Mouse (Mus musculus): ENCODE results near the gene Sh3bp1. TPM values are rescaled to one million over a fixed set of nuclear protein-coding genes. Genes with fewer than 3 reads are reported as not detected.

The Sh3bp1 gene
- polyA plus RNA-seq, 1 experiment, result 26.2 TPM

GRCm38 (mm10) chr15:78925129-78925528 lies 25.6 kb downstream of the Sh3bp1 start:
- no peak for TF ChIP-seq POLR2A (IDR thresholded peaks at IDR 0.05; ENCODE audit: low read depth, low read length)
- no peak for TF ChIP-seq CTCF (conservative IDR thresholded peaks at IDR 0.05; ENCODE audit: insufficient read depth, insufficient read length, low read depth, low read length)
- peak; percentile 69 for DNase-seq
- H3K4me3 ChIP-seq (ENCODE audit: insufficient read depth, low read depth, low read length), result no peak overlapping the region
- 41% methylated on average over 8 of the region's 8 CpGs for WGBS
- peaks cover 21% of the 10 kb centered on the region for H3K4me1 ChIP-seq (ENCODE audit: control insufficient read depth, insufficient read depth, low read length)
- H3K27ac ChIP-seq (ENCODE audit: insufficient read depth, low read depth, low read length), result 0 out of 2 replicates have a peak overlapping the region, but pooled peaks have one; percentile 1
- H3K27me3 ChIP-seq (replicated peaks; ENCODE audit: control insufficient read depth, insufficient read depth, low read length), result no peaks in the 10 kb centered on the region
- no peaks in the 10 kb centered on the region for H3K36me3 ChIP-seq (ENCODE audit: control insufficient read depth, insufficient read depth, low read length)

GRCm38 (mm10) chr15:78926021-78926919 lies 26.7 kb downstream of the Sh3bp1 start, which contains the start of gene Lgals1:
Gene Lgals1 (plus strand): TSS chr15:78926725.
- peaks cover 21% of the 10 kb centered on the region for H3K4me1 ChIP-seq (ENCODE audit: control insufficient read depth, insufficient read depth, low read length)
- TF ChIP-seq POLR2A (IDR thresholded peaks at IDR 0.05; ENCODE audit: low read depth, low read length) (peak; percentile 10), CTCF (conservative IDR thresholded peaks at IDR 0.05; ENCODE audit: insufficient read depth, insufficient read length, low read depth, low read length) (no peak)
- peak; percentile 97 for DNase-seq
- WGBS, result 16% methylated on average over 20 of the region's 20 CpGs
- H3K36me3 ChIP-seq (ENCODE audit: control insufficient read depth, insufficient read depth, low read length), result no peaks in the 10 kb centered on the region
- H3K4me3 ChIP-seq (ENCODE audit: insufficient read depth, low read depth, low read length), result peak within 1 kb of the TSS; percentile 57
- H3K27ac ChIP-seq (ENCODE audit: insufficient read depth, low read depth, low read length), result peak within 1 kb of the TSS; percentile 82
- no peaks in the 10 kb centered on the region for H3K27me3 ChIP-seq (replicated peaks; ENCODE audit: control insufficient read depth, insufficient read depth, low read length)

GRCm38 (mm10) chr15:78927021-78927787 lies 27.6 kb downstream of the Sh3bp1 start:
- DNase-seq, result peak; percentile 52
- peak overlapping the region; percentile 82 for H3K27ac ChIP-seq (ENCODE audit: insufficient read depth, low read depth, low read length)
- H3K27me3 ChIP-seq (replicated peaks; ENCODE audit: control insufficient read depth, insufficient read depth, low read length), result no peaks in the 10 kb centered on the region
- peak overlapping the region; percentile 57 for H3K4me3 ChIP-seq (ENCODE audit: insufficient read depth, low read depth, low read length)
- no peaks in the 10 kb centered on the region for H3K36me3 ChIP-seq (ENCODE audit: control insufficient read depth, insufficient read depth, low read length)
- no peak for TF ChIP-seq CTCF (conservative IDR thresholded peaks at IDR 0.05; ENCODE audit: insufficient read depth, insufficient read length, low read depth, low read length)
- TF ChIP-seq POLR2A (IDR thresholded peaks at IDR 0.05; ENCODE audit: low read depth, low read length), result no peak
- H3K4me1 ChIP-seq (ENCODE audit: control insufficient read depth, insufficient read depth, low read length), result peaks cover 21% of the 10 kb centered on the region
- 27% methylated on average over 15 of the region's 15 CpGs for WGBS

GRCm38 (mm10) chr15:78927788-78928457 lies 28.4 kb downstream of the Sh3bp1 start:
- Histone ChIP-seq H3K4me3 (ENCODE audit: insufficient read depth, low read depth, low read length) (peak overlapping the region; percentile 43), H3K27me3 (replicated peaks; ENCODE audit: control insufficient read depth, insufficient read depth, low read length) (no peaks in the 10 kb centered on the region), H3K36me3 (ENCODE audit: control insufficient read depth, insufficient read depth, low read length) (no peaks in the 10 kb centered on the region), H3K4me1 (ENCODE audit: control insufficient read depth, insufficient read depth, low read length) (peaks cover 21% of the 10 kb centered on the region), H3K27ac (ENCODE audit: insufficient read depth, low read depth, low read length) (peak overlapping the region; percentile 66)
- 2% methylated on average over 34 of the region's 35 CpGs for WGBS
- TF ChIP-seq POLR2A (IDR thresholded peaks at IDR 0.05; ENCODE audit: low read depth, low read length) (peak; percentile 12), CTCF (conservative IDR thresholded peaks at IDR 0.05; ENCODE audit: insufficient read depth, insufficient read length, low read depth, low read length) (no peak)
- DNase-seq, result peak; percentile 83

- Histone ChIP-seq H3K27ac (ENCODE audit: insufficient read depth, low read depth, low read length) (no peak overlapping the region), H3K27me3 (replicated peaks; ENCODE audit: control insufficient read depth, insufficient read depth, low read length) (no peaks in the 10 kb centered on the region), H3K4me1 (ENCODE audit: control insufficient read depth, insufficient read depth, low read length) (peaks cover 21% of the 10 kb centered on the region), H3K36me3 (ENCODE audit: control insufficient read depth, insufficient read depth, low read length) (no peaks in the 10 kb centered on the region), H3K4me3 (ENCODE audit: insufficient read depth, low read depth, low read length) (no peak overlapping the region)
- TF ChIP-seq CTCF (conservative IDR thresholded peaks at IDR 0.05; ENCODE audit: insufficient read depth, insufficient read length, low read depth, low read length), result no peak
- no peak for DNase-seq
- WGBS, result 60% methylated on average over 8 of the region's 8 CpGs
These were observed 29.0 kb downstream of the Sh3bp1 start for GRCm38 (mm10) chr15:78928539-78928938.

- Histone ChIP-seq H3K27ac (ENCODE audit: insufficient read depth, low read depth, low read length) (no peak overlapping the region), H3K4me3 (ENCODE audit: insufficient read depth, low read depth, low read length) (no peak overlapping the region), H3K27me3 (replicated peaks; ENCODE audit: control insufficient read depth, insufficient read depth, low read length) (no peaks in the 10 kb centered on the region), H3K36me3 (ENCODE audit: control insufficient read depth, insufficient read depth, low read length) (no peaks in the 10 kb centered on the region), H3K4me1 (ENCODE audit: control insufficient read depth, insufficient read depth, low read length) (peaks cover 18% of the 10 kb centered on the region)
- WGBS, result 95% methylated on average over 6 of the region's 6 CpGs
- TF ChIP-seq CTCF (conservative IDR thresholded peaks at IDR 0.05; ENCODE audit: insufficient read depth, insufficient read length, low read depth, low read length) (no peak), POLR2A (IDR thresholded peaks at IDR 0.05; ENCODE audit: low read depth, low read length) (no peak)
- DNase-seq, result no peak
These were observed 30.7 kb downstream of the Sh3bp1 start for GRCm38 (mm10) chr15:78930192-78930706.
